Mouse (Mus musculus): Measurements from ENCODE around the gene Skil.

The Skil gene

GRCm38 (mm10) chr3:31085000-31085399, 9.9 kb upstream of the Skil start:
- no peak for DNase-seq

DNA sequence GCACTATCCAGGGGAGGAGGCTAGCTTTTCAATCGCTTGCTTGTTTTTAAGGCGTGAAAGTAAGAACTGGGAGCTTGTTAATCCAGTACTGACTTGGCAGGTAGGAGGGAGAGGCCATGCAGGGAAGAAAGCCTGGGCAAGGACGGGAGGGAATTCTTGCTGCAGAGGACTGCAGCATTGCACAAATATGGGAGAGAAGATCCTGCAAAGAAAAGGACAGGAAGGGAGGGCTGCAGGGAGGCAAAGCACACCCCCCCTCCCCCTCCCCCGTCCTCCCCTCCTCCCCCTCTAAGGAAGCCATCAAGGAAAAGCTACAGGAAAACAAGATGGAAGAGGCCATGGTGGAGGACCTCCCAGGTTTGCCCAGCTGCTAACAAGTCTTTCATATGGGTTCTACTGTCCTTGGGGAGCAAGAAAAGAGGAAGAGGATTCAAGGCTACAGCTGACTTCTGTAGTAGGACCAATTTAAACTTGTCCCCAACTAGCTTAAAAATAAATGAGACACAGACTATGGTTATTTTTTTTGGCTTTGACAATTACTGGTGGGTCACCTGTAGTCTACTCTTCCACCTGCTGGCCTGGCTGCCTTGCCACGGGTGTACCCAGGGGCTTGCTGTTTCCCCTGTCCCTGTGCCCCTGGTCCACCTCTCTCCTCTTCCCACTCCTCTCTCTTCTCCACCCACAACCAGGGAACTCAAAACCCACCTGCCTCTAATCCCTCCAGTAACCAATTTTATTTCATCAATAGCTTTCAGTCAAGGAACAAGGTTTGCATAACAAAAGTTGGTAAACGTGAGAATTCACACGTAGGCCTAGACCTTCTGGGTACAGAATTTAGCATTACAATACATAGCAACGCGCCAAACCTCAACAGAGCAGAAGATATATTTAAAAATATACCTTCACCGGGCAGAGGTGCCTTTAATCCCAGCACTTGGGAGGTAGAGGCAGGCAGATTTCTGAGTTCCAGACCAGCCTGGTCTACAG, 5.8 kb upstream of the Skil start:
- DNase-seq: no peak

DNA sequence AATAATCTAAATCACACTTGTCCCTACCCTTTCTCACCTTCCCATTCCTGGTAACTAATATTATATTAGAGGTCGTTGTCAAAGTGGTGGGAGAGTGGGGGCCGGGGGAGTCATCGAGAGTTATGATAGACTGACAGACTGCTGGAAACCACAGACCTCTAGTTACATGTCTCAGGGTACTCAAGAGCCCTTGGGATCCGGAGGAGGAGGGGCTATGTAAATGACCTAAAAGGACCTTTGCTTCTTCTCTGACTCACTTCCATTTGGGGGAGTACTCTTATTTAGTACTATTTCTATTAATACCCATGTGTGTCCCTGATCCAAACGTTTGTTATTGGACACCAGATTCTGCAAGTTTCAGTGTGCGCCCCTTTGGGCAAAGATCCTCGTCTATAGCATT, 4.9 kb upstream of the Skil start:
- DNase-seq: no peak

DNA sequence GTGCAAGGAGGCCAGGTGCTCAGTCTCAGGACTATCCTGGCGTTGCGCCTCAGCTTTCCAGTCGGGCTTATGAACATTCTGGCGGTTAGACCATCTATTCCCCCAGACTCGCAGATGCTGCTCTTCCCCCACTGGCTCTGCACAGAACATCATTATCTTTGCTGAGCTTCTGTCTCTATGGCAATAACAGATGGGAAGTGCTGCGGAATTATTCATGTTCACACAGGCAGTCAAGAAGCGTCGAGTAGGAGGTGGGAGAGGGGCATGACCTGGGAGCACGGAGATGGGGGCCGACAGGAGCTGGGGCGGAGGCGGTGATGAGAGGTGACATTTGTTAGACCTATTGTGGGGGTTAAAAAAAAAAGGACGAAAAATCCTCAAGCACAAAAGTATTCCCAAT, 1.7 kb upstream of the Skil start:
- peak; percentile 27 to 40 for DNase-seq

- DNase-seq: peak; percentile 57 to 69
Observed at GRCm38 (mm10) chr3:31093627-31094351, 1.1 kb upstream of the Skil start.

- DNase-seq: no peak
Observed at GRCm38 (mm10) chr3:31095179-31095490, 277 bp downstream of the Skil start.

DNA sequence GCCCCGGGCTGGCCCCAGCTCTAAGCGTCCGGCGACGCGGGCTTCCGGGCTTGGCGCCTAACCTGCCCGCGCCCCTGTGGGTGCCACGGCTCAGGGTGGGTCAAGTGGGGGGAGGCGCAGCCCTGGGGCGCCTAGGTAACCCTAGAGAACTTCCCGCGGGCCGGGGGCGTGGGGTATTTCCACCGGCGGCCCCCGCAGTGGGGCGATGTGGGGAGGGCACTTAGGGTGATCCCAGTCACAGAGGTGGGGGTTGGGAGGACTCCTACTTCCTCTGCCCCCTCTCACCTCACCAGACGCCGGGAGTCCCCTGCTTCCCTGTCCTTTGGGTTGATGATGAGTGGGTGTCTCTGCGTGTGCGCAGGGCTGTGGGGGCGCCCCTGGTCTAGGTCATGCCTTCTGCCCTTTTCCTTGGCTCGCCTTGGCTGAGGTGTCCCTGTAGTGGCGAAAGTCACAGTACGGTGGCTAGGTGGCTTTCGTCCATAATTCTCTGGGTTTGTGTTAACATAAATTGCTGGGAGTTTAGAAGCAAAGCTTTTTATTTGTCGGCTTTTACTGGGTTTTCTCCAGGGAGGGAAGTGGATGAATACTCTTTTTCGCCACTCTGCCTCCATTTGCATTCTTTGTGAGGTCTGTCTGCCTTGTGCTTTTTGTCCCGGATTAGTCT, 765 bp downstream of the Skil start:
- DNase-seq: peak in 1 of 2 experiments; percentile 63

GRCm38 (mm10) chr3:31096155-31097101, 1.6 kb downstream of the Skil start:
- no peak for DNase-seq

- no peak for DNase-seq
Observed at GRCm38 (mm10) chr3:31097102-31097720, 2.4 kb downstream of the Skil start.

GRCm38 (mm10) chr3:31097976-31098375, 3.1 kb downstream of the Skil start:
- DNase-seq: no peak

DNA sequence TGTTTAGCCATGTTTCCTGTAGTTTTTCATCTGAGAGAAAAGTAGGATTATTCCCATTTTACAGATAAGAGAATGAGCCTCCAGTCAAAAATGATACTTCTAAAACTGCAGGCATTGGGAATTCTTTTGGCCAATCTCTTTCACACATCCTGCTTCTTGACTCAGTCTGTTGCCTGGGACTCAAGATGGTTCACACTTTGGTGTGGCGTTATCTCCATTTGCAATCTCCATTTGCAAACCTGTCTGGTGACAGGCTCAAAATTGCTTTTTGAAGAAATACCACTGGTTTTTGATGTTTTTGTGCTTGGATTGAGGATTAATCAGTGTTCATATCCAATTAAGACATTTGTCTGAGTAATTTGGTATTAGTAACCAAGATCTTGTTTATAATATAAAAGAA, 3.7 kb downstream of the Skil start:
- DNase-seq: no peak

GRCm38 (mm10) chr3:31100026-31100425, 5.2 kb downstream of the Skil start:
- no peak for DNase-seq

GRCm38 (mm10) chr3:31100802-31101201, 5.9 kb downstream of the Skil start:
- DNase-seq: no peak

GRCm38 (mm10) chr3:31104936-31105335, 10.1 kb downstream of the Skil start:
- DNase-seq: no peak

- no peak for DNase-seq
Observed at GRCm38 (mm10) chr3:31106597-31106996, 11.7 kb downstream of the Skil start.

DNA sequence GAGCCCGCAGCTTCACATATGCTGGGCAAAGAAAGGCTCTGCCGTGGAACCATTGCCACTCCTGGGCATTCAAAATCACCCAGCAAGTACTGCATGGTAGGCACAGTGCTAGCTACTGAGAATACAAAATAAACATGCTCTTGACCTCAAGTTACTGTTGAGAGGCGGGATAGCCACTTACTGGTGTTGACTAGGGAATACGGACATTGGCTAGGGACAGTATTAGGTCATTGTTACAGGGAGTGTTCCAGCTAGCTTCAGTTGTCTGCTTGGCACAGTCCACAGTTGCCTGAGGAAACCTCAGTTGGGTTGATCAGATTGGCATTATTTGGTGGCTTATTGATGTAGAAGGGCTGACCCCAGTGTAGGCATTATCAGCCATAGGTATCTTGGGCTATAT, 12.8 kb downstream of the Skil start:
- DNase-seq: peak; percentile 21 to 22

DNA sequence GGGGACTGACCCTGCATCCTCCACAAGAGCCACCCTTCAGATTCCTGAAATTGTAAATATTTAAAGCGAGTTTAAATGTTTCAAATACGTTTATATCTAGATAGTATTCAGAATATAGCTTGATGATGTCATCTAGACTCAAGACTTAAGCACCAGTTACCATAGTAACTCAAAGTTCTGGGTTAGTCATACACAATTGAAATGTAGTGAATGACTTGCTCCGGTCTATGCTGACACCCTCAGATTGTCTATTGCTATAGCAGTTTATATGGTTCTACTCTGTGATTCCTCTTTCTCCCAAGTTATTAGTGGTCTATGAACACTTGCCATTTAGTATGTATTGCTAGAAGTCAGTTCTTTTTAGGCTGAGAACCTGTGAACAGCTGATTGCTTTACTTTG, 14.2 kb downstream of the Skil start:
- DNase-seq: no peak

- DNase-seq: no peak
Observed at GRCm38 (mm10) chr3:31123098-31123497, 28.2 kb downstream of the Skil start.

DNA sequence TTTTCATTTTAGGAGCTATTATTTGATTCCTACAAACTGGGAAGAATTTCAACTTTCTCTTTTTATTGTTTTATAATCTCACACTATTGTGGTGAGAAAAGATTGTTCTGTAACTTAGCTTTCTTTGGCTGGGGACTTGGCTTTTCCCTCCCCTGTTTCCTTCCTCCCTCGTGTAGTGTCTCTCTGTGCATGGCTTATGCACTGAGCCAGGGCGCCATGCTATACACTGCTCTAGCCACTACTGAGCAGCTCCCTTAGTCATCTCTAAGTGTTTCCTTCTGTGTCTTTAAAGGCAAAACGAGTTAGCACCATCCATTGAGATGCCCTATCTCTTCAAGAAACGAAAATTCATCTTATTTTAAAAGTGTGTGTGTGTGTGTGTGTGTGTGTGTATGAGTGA, 31.4 kb downstream of the Skil start:
- no peak for DNase-seq

DNA sequence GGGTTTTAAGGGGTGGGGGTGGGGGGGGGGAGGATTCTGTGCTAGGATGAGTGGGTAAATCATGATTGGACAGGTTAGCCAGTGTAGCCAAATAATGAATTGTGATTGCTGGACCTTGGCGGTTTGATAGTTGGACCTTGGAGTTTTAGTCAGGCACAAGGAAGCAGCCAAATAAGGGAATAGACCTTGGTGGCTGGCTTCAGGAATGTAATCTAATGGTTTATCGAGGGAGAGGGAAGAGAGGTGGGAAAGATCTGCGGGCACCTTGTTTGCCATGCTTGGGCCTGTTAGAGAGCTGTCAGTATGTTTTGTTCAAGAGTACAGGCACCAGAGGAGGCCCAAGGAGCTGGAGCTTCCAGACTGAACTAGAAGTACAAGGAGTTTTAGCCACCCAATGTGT, 32.0 kb downstream of the Skil start:
- DNase-seq: no peak

DNA sequence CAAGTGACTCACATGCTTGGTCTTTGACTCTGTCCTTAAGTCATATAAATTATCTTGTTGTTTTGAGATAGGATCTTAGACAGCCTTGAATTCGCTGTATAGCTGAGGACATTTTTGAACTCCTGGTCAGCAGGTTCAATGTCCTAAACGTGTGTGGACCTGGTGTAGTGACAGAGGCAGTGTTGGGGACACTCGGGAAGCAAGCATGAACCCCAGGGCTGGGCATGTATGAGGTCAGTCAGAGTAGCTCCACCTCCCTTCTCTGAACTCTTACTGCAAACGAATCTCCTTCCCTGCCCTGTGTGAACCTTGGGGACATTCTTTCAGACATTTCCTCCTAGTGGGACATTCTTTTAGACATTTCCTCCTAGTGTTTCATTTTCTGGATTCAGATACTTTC, 34.9 kb downstream of the Skil start:
- DNase-seq: no peak

DNA sequence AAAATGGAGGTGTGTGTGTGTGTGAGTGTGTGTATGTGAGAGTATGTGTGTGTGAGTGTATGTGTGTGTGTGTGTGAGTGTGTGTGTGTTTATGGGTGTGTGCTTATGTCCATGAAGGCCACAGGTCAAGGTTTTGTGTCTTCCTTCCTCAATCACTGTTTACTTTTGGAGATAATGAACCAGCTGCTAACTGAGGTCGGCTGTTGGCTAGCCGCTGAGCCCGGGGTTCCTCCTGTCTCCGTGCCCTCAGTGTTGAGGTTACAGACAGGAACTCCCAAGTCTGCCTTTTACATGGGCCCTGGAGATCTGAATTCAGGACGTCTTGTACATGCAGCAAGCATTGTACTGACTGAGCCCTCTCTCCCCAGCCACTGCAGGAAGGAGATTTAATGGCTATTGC, 38.8 kb downstream of the Skil start:
- no peak for DNase-seq

All from cerebellum, postnatal 25 days (tissue).